Mouse (Mus musculus) v-Abl transformed pro-B cells (cell line): Measurements from ENCODE around the gene Fgd3.

Source experiments
- in situ Hi-C, 2 experiments: fragments of 400-800 bp; cut with MboI; formaldehyde crosslinking; loops; one replicate each; pipeline ENCODE4 v1.15.1; 2025; ENCODE audit not compliant: unreplicated experiment in 2 of 2

Gene Fgd3

GRCm38 (mm10) chr13:49320040-49320439, at the start of gene Fgd3:
Gene Fgd3 (minus strand): TSS chr13:49320311.
- in situ Hi-C loops = loop anchor here (5.0 to 10.0 kb wide), 2 partner anchors 57 to 325 kb away; no protein-coding TSS in a partner anchor

- in situ Hi-C loops = no loop called here
Measured at GRCm38 (mm10) chr13:49369404-49369803, 49.3 kb upstream of the Fgd3 start.

DNA sequence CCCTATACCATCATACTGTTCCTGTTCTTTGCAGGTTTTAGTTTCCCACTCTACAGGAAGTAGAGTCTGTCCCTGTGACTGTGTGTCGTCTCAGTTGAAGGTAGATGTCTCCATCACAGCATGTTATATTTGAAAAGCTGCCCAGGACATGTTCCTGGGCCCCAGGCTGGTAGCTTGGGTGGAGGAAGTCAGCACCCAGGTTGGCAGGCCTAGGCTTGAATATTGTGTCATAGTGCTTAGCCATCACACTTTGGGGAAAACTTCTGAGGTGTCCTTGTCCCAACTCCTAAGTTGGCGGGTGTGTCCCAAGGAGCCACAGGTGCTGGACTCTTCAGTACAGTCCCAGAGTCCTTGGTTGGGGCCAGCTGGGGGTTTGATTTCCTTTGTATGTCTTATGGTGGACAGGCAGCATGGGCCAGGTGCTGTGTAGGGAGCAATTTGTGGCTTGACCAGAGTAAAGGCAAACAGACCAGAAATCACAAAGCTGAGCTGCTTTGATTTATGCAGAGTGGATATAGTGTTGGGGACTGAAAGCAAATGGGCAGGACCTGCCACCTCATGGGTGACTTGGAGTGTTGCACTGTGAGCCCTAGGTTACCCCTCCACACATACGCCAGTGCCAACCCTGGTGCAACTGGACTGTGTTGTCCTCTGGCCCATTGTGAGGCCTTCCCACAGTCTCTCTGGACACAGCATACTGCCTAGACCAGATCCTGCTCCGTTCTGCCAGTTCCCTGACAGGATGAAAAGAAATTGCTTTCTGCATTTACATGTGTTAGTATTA, 47.7 kb upstream of the Fgd3 start:
- in situ Hi-C loops = no loop called here

DNA sequence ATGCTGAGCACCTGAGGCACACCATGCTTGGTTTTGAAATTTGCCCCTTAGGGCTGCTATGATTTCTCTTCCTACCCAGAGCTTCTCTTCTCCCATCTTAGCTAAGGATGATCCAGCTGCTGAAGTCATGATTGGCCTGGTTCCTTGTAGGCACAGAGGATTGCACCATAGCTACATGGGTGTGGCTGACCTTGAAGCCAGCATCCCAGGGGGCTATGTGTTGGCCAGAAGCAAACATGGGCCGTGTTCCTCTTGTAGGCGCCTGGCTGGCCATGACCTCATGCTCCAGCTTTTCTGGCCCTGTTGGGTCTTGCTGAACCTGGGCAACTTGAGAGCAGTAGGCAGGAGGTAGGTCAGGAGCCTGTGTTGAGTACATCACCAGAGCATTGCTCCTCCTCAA, 44.6 kb upstream of the Fgd3 start:
- in situ Hi-C loops = no loop called here

DNA sequence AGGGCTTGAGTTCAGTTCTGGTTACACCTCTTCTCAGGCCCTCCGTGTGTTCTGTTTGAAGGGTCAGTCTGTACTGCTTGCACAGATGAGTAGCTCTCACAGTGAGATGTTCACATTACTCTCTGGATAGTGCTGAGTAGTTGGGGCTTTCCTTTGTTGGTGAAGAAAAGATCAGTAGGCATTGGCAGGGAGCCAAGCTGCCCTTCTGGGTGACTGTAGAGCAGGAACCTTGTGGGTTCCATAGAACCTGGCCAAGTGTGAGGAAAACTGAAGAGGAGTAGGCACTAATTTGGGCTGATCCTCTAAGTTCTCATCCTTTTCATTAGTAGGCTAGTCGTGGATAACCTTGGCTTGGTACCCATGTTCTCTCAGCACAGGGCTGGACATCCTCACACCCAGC, 42.7 kb upstream of the Fgd3 start:
- in situ Hi-C loops = no loop called here

- in situ Hi-C loops = no loop called here
Measured at GRCm38 (mm10) chr13:49362364-49362763, 42.3 kb upstream of the Fgd3 start.

GRCm38 (mm10) chr13:49360906-49361406, 40.8 kb upstream of the Fgd3 start:
- in situ Hi-C loops = no loop called here

DNA sequence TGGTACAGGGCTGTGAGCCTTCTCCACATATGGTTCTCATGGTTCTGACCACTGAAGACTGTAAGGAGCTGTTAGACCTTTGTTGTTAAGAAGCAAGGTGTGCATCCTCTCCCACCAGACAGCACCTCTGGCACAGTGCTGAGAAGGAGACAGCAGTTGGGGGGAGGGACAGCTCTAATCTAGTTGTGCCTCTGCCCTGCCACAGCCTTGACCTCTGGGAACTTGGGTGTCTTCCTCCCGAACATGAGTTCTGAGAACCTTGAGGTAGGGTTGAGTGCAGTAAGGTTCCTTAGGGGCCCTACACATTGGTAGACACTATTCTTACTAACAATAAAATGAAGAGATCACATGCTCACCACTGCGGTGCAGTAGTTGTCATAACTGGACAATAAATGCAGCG, 38.1 kb upstream of the Fgd3 start:
- in situ Hi-C loops = no loop called here

DNA sequence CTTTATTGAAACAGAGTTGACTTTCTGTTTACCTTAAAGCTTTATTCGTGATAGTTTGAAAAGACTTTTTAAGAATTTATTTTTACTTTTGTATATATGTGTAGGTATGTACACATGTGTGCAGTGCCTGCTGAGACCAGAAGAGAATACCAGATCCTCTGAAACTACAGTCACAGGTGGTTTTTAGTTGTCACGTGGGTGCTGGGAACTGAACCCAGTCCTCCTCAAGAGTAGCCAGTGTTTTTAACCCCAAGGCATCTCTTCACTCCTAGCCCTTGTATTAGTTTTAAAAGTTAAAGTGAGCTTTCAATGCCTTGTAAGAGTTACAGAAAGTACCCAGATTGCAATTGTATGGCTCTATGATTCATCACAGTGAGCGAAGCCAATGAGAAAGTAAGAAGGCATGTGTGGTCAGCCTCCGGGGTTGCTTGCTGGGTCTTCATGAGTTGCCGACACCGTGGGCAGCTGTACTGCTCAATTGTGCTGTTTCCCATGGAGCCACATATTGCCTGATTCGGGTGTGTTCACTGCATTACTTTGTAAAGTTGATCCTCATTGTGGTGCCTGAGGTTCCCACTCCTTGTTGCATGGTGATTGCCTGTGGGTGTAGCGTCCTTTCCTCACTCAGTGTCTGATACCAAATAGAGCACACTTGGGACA, 37.4 kb upstream of the Fgd3 start:
- in situ Hi-C loops = no loop called here

DNA sequence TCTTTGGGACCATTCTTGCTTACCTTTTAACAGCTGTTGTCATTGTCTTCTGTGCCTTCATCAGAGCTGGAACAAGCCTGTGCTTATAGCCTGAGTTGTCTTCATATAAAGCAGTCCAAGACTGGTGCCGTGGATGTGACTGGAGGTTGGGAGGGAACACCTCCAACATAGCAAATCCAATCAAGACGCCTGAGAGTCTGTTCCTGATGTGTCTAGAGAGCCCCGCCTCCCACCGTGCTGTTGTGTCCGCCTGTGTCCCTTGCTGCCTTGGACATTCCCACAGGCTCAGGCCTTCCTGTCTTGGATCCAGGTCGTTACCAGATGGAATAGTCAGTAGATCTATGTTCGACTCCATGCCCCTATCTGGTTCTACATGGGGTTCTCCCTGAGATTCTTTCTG, 36.0 kb upstream of the Fgd3 start:
- in situ Hi-C loops = no loop called here

GRCm38 (mm10) chr13:49355461-49356061, 35.5 kb upstream of the Fgd3 start:
- in situ Hi-C loops = no loop called here

- in situ Hi-C loops = no loop called here
Measured at GRCm38 (mm10) chr13:49353991-49354507, 33.9 kb upstream of the Fgd3 start.

- in situ Hi-C loops = no loop called here
Measured at GRCm38 (mm10) chr13:49353422-49353821, 33.3 kb upstream of the Fgd3 start.

DNA sequence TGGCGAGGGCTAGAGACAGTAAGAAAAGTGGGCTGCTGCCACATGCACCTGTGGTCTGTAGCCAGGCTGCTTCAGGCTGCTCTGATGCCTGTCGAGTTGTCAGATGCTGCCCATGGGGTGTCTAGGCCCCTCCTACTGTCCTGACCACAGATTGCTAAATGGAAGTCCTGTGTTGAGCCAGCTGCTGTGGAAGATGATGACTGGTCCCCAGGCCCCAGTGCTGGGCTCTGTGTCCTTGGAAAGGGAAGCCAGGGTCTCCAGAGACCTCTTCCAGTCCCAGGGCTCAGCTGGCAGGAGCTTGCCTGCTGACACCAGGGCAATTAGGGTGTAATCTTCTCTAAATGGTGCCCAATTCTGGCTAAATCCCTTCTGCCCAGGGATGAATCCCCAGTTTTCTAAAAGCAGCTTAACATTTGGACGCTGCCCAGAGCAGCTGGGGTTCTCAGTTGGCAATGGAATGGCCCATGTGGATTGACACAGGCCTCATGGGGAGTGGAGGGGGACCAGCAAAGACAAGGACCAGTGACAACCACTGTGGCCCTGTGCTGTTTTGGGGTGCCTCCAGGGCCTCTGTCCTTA, 32.6 kb upstream of the Fgd3 start:
- in situ Hi-C loops = no loop called here

GRCm38 (mm10) chr13:49349836-49350505, 29.9 kb upstream of the Fgd3 start:
- in situ Hi-C loops = no loop called here

DNA sequence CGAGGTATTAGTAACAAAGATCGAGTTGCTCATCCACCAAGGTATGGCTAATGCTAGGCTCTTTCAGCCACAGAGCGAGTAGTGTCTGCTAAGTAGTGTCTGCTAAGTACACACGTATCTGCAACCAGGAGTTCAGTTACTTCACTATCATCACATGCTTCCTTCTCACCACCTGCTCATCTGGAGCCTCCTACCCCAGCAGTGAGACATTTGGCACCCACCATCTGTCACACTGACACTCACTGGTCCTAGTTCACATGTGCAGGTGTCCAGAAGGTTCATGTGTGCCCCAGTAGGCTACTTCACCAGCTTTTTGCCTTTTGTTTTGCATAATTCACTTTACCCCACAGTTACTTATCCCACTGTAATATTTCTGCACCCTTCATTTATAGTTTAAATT, 29.2 kb upstream of the Fgd3 start:
- in situ Hi-C loops = no loop called here

GRCm38 (mm10) chr13:49348522-49348921, 28.4 kb upstream of the Fgd3 start:
- in situ Hi-C loops = no loop called here

DNA sequence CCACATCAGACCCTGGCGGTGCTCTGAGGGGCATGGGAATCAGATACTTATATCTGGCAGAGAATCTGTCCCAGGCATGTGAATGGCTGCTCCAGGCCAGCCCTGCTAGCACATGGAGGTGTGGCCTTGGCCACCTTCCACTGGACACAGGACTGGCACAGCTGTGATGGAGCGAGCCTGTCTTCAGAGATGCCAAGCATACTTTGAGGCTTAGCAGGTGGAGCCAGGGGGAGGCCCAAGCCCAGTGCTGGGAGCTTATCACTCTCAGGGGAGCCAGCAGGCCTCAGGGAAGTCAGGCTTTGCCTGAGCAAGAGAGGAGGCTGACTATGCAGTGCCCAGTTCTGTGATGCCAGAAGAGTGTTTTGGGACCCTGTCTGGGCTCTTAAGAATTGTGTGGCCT, 25.4 kb upstream of the Fgd3 start:
- in situ Hi-C loops = no loop called here

DNA sequence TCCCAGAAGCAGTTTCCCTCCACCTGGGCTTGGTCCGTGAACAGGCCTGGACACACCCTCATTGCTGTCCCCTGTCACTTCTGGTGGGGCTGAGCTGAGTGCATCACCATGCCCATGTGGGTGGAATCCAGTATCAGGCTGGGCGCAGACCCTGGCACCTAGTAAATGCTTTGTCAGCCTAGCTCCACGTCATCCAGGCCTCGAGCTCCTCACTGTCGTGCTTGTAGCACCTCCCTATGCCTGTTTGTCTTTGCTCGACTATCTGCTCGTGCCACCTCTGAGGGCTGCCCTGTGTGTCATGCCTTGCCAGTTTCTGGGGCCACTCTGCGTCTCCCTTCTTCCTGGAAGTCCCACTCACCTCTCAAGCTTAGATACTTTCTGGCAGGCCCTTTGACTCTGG, 24.5 kb upstream of the Fgd3 start:
- in situ Hi-C loops = no loop called here

DNA sequence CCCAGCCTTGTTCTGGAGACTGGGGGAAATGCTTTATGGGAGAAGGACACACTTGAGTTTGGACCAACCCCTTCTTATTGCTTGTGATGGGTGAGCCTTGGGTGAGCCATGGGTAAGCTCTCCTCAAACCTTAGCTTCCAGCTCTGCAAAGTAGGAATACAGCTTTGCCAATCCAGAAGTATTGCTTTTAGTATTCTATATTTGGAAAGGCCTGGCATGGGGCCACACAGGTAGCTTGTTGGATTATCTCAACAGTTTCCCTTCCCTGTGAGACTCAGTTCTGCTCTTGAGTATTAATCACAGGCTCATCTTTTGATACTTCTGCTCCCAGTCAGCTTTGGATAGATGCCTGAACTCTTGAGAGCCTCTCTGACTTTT, 22.6 kb upstream of the Fgd3 start:
- in situ Hi-C loops = no loop called here
